Mouse (Mus musculus) lung, adult 2 months (tissue): Measurements from ENCODE around the gene Spata31d1d.

Experiments used
- CTCF ChIP-seq: fragments of 200-500 bp; IDR thresholded peaks from 2 replicates; pipeline ENCODE4 v1.5.1; 2011; ENCODE audit warnings: mild to moderate bottlenecking, low read length, control low read depth; ENCODE audit not compliant: insufficient read depth
- POLR2A ChIP-seq: fragments of 200-500 bp; IDR thresholded peaks from 2 replicates; pipeline ENCODE4 v1.6.1; 2011; ENCODE audit warnings: low read depth, mild to moderate bottlenecking, control low read depth, low read length, borderline replicate concordance; ENCODE audit errors: extremely low read depth

- TF ChIP-seq CTCF, result no peak
- TF ChIP-seq POLR2A, result no peak
Measured at GRCm38 (mm10) chr13:59676316-59677229, 55.0 kb downstream of the Spata31d1d start.
